Mouse (Mus musculus) brain, embryonic 14.5 days (tissue): ENCODE results near the gene Atg16l1. TPM values are rescaled to one million over a fixed set of nuclear protein-coding genes. Genes with fewer than 3 reads are reported as not detected.
A peak's percentile ranks its signal among the peaks of the same experiment; 100 is the strongest.

Experiments used
- DNase-seq: peaks from one replicate; pipeline ENCODE4 v3.0.0-alpha.2; 2011; ENCODE audit warnings: low read depth
- CTCF ChIP-seq: fragments of 200-500 bp; IDR thresholded peaks from 2 replicates; pipeline ENCODE4 v1.5.1; 2012; ENCODE audit warnings: inconsistent platforms, mild to moderate bottlenecking, moderate library complexity, borderline replicate concordance; ENCODE audit not compliant: insufficient read depth, insufficient read length; ENCODE audit errors: extremely low read depth
- POLR2A ChIP-seq: fragments of 200-500 bp; IDR thresholded peaks from 2 replicates; pipeline ENCODE4 v1.6.1; 2012; ENCODE audit warnings: mild to moderate bottlenecking, inconsistent platforms, borderline replicate concordance; ENCODE audit not compliant: poor library complexity, insufficient read depth, insufficient read length, severe bottlenecking; ENCODE audit errors: extremely low read depth
- polyA plus RNA-seq: library from polyadenylated mRNA; depleted of rRNA; stranded (reverse); fragments of >200 nt; gene quantifications from 2 replicates; pipeline ENCODE4 v1.2.3, GENCODE M21; 2012

The Atg16l1 gene
- polyA plus RNA-seq, 1 experiment: 80.8 TPM

DNA sequence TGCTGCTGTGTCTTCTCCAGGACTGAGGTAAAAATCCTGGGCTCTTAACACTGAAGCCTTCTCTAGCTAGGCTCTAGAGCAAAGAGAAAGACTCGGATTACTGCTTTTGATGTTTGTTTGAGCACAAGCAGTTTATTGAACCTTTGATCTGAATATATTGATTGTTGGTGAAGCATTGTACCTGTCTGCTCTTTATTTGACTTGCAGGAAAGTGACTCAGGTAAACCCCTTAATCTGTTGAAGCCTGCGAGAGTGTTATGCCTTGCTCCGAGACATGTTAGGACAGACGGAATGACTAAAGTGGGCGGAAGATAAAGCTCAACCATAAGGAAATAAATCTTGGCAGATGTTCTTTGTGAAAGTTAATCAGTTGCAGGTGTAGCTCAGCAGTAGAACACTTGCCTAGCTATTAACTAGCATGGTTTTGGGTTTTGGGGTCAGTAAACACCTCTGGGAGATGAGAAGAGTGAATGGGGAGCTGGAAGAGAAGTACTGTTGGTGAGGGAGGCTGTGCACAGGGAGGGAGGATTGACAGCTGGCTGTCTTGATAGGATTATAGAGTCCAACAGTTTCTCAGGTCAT lies 23.6 kb downstream of the Atg16l1 start:
- TF ChIP-seq CTCF (no peak), POLR2A (no peak)
- DNase-seq: no peak

DNA sequence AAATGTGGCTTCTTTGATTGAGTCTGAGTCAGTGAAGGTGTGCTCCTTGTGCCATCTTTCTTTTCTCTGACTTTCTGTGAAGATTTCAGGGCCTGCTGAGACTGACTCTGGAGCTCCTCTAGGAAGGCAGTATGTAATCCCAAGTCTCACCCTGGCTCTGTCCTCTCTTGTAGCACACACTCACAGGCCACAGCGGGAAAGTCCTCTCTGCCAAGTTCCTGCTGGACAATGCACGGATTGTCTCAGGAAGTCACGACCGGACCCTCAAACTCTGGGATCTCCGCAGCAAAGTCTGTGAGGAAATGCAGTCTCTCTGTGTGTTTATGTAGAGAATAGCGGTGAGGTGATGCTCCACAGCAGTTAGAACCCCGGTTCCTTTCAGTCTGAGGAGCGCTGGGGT lies 30.0 kb downstream of the Atg16l1 start:
- peak; percentile 3 for DNase-seq

DNA sequence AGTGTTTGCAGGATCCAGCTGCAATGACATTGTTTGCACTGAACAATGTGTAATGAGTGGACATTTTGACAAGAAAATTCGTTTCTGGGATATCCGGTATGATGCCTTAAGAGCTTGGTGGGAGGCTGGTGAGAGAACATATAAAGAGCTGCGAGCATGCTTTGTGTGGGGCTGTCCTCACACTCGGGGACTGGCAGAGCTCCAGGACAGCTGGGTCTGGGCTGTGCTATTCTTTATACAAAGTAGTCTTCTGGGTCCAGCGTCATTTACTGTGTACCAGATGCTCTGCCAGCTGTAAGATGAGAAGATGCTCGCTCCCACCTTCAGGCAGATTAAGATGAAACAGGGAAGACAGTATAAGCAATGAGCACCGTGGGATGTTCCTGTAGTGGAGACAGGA lies 30.6 kb downstream of the Atg16l1 start:
- DNase-seq: peak; percentile 67

More for the DNA sequence above, 30.0 kb downstream of the Atg16l1 start:
- no peak for TF ChIP-seq CTCF
- no peak for TF ChIP-seq POLR2A

DNA sequence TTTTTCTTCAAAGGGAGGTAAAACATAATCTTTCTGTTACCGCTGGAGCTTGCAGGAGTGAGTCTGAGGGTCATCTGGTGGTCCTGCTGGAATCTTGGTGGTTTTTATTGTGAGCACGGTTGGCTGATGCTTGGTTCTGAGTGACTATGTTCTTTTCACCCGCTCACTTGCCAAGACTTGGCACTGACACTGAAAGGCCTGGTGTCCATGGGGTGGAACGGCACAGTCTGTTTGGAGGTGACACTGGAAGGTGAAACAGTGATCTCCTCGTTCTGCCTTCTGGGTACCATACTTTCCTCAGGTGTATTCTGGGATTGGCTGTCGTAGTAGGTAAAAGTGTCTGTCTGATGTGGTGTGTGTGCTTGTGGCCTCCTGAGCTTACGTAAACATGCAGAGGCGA lies 34.0 kb downstream of the Atg16l1 start:
- DNase-seq: no peak
- TF ChIP-seq CTCF (no peak), POLR2A (no peak)

More for the DNA sequence above, 30.6 kb downstream of the Atg16l1 start:
- TF ChIP-seq CTCF (no peak), POLR2A (no peak)

DNA sequence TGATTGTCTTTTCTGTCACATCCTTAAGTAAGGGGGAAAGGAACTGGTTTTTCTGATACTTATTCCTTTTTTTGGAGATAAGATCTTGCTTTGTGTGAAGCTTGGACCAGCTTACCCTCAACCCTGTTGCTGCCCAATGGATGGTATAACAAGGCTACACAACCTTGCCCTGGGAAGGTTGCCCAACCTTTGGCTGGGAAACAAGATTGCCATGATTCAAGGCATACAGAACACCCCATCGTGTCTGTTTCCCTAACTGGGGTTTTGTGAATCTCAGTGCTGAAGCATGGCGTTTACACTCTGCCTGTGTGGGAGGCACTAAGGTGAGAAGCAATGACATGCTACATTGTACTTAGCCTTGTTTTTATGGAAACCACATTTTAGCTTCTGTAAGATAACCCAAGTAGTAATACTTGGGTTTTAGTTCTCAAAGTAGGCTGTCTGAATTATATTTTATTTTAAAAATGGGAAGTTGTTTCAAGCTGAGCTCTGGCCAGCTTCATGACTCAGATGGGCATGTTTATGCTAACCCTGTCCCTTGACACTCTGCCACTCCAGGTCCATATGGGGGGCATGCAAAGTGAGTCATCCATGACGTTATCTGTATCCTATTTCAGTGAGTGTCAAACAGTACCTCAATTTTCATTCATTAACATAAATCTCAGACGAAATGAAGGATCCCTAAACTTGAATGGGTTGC lies 36.9 kb downstream of the Atg16l1 start:
- no peak for TF ChIP-seq CTCF
- TF ChIP-seq POLR2A: no peak
- DNase-seq: no peak

DNA sequence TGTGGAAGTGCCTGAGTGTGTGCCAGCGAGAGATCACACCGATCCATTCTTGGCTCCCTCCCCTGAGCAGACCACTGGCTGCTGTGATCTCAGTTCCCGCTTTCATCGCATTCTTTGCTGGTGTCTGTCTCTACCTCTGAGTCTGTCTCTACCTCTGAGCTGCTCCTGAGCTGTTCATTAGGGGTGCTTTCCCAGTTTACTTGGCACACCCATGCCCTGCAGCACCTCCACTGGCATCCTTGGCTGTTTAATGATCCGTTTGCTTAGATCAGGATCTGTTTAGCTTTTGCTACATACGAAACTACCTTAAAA lies 37.4 kb downstream of the Atg16l1 start:
- TF ChIP-seq CTCF: no peak
- TF ChIP-seq POLR2A: no peak
- DNase-seq: no peak

DNA sequence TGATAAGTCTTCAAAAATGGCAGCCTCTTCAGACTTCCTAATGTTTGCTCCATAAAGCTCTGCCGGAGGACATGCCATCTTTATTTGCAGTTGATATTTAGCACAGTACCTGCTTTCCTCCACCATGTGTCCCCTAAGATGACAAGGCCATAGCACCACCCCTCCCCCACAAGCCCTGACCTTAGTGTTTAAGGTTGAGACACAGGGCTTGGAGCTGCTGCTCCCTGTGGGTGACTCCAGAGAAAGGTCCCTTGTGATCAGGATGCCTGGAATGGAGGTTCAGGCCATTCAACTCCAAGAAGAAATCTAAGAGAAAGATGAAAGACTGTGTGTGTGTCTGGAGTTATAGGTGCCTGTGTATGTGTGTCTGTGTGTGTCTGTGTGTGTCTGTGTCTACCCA lies 42.0 kb downstream of the Atg16l1 start:
- TF ChIP-seq CTCF: no peak
- no peak for TF ChIP-seq POLR2A
- DNase-seq: no peak

DNA sequence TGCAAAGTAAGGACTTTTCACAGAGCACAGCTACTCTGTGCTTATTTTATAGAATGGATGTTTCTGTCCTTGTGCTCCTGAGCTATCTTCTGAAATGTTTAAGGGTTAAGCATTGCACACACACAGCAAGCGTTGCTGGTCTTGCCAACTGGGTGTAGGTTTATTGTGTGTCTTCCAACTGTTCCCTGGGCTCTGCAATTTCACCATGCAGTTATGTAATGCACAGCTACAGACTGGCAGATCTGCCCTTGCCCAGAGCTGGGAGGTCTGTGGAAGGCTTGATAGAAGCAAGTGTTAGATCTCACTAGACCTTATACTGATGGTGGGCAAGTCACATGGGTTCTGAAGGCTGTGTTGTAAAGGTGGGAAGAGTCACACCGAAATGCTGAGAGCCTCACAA lies 42.6 kb downstream of the Atg16l1 start:
- no peak for DNase-seq
- no peak for TF ChIP-seq POLR2A

DNA sequence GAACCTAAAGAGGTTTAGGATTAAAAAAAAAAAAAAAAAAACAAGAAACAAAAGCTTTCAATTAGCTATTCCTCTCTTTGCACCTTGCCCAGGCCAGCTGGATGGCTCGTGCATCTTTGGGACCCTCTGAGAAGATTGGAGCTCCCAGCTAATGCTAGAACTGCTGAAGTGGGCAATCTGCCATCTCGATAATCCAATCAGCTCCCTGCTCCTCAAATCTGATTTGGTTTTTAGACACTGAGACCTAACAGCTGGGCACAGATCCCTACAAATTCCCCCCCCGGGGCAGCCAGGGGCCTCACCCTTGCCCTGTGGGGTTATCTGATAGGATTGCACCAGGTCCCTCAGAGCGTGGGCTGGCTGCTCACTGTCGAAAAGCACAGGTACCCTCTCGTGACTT lies 47.9 kb downstream of the Atg16l1 start, which contains the start of gene Sag:
Sag (plus strand) TSS at position 105 of the 400 bp plus-strand sequence.
- DNase-seq: no peak
- TF ChIP-seq POLR2A (no peak), CTCF (no peak)

DNA sequence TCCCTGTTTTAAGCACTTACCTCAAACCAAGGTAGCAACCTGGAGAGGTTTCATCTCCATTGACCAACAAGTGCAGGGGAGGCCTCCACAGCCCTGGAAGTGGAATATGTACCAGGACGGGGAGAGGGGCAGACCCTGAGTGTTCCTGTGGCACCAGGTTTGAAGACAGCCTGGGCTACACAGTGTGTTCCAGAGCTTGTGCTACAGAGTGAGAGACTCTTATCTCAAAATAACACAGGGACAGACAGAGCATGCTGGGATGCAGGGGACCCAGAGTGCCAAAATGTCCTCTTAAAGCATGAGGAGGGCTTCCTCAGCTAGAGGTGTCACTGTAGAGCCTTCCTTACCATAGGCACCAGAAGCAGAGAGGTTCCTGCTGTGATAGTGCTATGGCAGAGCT lies 52.1 kb downstream of the Atg16l1 start:
- no peak for TF ChIP-seq CTCF
- no peak for TF ChIP-seq POLR2A
- no peak for DNase-seq

DNA sequence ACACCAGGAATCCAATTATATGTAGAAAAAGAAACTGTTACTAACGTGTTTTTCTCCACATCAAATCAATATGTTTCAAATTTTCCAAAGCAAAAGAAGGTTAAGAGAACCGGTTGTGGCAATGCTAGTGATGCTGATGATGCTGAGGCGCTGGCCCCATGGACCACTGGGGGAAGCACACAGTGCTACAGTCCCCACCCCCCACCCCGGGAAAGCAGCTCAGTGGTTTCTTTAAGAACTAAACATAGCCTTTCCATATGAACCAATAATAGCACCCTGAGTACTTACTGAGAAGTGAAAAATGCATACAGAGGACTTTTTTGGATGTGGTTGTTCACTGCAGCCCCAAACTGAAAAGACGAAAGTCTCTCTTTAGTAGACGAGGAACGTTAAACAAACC lies 55.7 kb downstream of the Atg16l1 start:
- DNase-seq: no peak
- TF ChIP-seq CTCF (no peak), POLR2A (no peak)

DNA sequence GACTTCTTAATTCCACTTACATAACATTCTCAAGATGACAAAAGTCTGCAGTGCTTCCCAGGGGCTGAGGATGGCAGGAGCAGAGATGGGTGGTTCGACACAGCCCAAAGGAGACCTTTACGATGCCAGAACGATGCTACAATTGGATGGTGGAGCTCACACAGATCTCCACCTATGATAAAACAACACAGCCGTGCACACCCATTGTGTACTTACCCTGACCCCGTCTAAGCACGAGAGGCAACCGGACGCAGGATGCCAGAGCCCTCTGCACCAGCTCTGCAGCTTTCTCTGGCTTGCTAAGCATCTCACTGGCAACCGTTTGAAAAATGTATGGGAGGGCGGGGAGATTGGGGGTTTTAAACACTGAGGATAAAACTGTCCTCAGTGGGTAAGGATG lies 56.4 kb downstream of the Atg16l1 start:
- no peak for DNase-seq
- TF ChIP-seq CTCF (no peak), POLR2A (no peak)
